Mouse (Mus musculus): ENCODE measurements around the gene Cask.

Gene Cask

DNA sequence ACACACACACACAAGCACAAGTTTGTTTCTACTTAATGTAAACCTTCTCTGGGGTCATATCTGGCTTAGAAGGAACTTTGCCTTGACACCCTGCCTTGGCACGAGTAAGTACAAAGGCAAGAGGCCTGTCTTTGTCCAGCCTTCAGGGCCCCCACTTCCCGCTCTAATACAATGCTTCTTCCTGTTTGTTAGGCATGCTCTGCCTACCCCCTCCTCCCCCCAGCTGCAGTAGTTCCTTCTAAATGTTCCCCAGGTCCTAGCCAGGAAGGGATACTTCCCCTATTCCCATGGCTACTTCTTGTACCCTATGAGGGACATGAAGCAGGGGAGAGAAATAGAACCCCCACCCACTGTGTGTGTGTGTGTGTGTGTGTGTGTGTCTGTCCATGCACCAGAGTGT, 344.8 kb downstream of the Cask start:
- DNase-seq = no peak

GRCm38 (mm10) chrX:13504389-13504788, 346.8 kb downstream of the Cask start:
- no peak for DNase-seq

GRCm38 (mm10) chrX:13502862-13503375, 348.2 kb downstream of the Cask start:
- DNase-seq = no peak

DNA sequence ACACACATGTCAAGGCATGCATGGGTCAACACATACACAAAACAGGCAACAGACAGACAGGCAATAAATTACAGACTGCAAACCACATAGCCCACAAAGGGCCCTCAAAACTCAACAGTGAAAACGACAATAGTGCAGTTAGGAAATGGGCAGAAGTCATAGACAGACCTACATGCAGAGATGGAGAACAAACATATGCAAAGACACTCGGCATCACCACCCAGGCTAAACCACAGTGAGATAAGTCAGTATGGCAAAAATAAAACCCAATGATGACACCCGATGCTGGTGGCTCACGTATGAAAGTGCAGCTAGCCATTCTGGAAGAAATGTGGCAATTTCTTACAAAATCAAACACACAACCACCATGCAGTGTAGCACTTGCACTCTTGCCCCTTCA, 350.9 kb downstream of the Cask start:
- no peak for DNase-seq

DNA sequence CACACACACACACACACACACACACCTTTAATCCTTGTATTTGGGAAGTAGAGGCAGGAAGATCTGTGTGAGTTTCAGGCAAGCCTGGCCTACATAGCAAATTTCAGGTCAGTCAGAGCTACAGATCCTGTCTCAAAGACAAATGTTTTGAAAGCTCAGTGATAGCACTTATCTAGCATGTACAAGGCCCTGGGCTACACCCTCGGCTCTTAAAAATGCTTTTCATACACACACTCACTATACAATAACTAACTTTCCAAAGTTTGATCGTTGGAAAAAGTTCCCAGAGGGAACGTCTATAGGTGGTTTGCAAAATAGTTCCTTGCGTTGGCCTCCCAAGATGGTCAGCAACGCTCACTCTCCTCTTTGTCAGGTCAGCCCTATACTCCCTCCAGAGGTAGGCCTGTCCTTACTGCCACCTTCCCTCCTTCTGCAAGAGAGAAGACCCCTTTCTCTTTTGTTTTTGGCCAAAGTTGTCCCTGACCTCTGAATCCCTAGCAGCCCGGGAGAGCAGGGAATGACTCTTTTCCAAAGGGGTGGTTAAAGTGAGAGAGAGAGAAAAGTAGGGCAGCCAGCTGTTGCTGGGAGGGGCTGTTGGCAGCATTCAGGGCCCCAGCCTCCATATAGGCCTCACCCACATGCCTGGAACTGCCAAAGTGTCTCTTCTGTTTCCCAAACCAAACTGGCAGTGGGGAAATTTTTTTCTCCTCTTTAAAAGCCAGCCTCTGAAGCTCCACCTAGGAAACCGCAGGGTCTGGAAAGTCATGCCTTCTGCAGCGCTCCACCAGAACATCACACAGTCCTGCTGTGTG, 356.1 kb downstream of the Cask start:
- no peak for DNase-seq

DNA sequence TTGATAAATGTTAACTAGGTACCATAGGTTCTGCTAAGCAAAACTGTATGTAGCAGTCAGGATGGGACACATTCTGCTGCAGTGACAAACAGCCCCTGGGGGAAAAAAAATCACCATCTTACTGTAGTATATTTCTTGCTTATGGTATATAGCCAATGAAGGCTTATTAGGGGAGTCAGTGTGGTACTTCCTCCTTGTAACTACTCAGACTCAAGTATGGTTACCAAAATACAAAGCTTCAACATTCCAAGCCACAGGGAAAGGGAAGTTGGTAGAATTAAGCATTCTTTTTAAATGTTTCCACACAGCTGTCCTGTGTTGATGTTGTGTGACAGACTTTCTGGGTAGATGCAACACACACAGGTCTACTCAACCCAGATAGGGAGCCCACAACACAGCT, 358.2 kb downstream of the Cask start:
- DNase-seq = no peak

- no peak for DNase-seq
Measured at GRCm38 (mm10) chrX:13490941-13491340, 360.2 kb downstream of the Cask start.

- DNase-seq = no peak
Measured at GRCm38 (mm10) chrX:13489761-13490160, 361.4 kb downstream of the Cask start.

- no peak for DNase-seq
Measured at GRCm38 (mm10) chrX:13489001-13489400, 362.2 kb downstream of the Cask start.

GRCm38 (mm10) chrX:13484447-13484846, 366.7 kb downstream of the Cask start:
- DNase-seq = no peak

DNA sequence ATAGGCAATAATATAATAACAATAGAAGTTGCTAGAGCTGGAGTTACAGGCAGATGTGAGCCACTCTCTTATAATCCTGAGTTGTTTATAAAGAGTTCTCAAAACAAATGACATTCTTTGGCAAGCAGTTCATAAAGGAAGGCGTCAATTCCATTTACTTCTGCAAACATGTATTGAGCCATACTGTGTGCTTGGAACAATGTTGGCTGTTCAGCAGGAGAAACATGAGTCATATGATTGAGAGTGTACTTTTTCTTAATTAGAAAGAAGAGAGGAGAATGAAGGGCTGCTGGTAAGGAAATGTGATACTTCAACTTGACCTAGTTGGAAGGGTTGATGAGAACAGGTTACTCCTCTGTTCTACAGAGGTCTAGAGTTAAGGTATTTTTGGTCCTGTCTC, 368.6 kb downstream of the Cask start:
- DNase-seq = no peak

DNA sequence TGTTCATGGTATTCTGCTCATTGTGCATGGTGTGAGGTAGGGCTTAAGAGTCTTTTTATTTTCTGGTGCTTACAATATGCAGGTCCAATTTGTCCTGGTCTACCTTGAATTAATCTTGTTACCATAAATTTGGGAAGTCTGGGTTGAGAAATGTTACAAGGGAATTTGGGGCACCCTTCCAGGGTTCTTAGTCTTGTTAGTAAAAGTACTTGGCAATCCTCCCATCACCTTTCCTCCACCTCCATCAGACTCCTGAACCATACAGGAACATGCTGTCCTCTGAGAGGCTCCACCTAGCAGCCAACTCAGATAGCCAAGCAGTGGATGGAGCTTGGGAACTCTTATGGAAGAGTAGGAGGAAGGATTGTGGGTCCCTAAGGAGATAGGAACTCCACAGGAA, 371.6 kb downstream of the Cask start:
- no peak for DNase-seq

GRCm38 (mm10) chrX:13478298-13478697, 372.9 kb downstream of the Cask start:
- no peak for DNase-seq

GRCm38 (mm10) chrX:13477596-13477995, 373.6 kb downstream of the Cask start:
- DNase-seq = no peak

- DNase-seq = no peak
Measured at GRCm38 (mm10) chrX:13475382-13475781, 375.8 kb downstream of the Cask start.

GRCm38 (mm10) chrX:13472751-13473225, 378.4 kb downstream of the Cask start:
- DNase-seq = no peak

DNA sequence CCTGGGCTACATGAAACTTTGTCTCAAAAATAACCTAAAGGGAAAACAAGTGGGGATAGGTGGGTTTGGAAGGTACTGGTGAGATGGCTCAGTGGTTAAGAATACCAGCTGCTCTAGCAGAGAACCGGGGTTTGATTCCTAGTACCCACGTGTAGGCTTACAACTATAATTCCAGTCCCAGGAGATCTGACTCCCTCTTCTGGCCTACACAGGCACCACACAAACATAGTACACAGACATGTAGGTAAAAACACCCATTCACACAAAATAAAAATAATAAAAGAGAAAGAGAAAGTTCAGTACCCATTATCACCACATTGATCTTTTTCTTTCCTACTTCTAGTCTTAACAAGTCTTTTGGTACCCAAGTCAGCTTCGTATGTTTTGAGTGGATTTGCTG, 379.2 kb downstream of the Cask start:
- DNase-seq = no peak

DNA sequence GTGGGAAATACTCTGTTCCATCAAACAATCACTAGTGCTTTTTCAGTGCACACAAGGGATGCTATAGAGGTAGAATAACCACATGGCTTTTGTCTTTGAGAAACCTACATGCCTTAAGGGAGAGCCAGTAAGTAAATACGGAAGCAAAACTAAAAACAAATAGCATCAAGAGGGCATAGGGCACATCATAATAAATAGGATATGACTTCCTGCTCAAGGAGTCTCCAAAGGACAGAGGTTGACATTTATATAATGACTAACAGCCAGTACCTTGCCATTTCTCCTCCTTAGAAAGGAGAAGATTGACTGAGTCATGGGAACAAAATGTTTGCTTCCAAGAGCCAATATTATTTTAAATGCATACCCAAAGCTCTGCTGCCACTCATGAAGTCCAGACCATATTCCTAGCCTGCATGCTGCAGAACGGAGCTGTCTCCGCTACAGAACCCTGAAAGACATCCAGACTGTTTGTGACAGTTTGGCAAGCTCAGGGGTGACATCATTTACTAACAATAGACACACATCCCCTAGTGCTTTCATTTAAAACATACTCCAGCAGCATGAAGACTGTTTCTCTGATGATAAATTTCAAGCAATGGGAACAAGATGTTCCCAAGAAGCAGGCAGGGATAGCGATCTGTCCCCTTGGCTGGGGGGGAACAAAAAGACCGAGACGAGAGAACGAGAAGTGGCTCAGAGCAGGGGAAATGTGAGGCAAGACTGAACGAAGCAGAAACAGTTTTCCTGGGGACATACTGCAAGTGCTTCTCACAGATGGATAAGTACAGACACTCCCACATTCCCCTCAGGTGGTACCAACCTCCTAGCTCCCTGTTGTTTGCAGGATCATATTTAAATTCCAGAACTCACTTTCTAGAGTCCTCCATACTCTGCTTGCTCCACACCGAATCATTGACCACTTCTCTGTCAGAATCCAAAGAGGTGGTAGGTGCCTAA, 381.7 kb downstream of the Cask start:
- DNase-seq = no peak

DNA sequence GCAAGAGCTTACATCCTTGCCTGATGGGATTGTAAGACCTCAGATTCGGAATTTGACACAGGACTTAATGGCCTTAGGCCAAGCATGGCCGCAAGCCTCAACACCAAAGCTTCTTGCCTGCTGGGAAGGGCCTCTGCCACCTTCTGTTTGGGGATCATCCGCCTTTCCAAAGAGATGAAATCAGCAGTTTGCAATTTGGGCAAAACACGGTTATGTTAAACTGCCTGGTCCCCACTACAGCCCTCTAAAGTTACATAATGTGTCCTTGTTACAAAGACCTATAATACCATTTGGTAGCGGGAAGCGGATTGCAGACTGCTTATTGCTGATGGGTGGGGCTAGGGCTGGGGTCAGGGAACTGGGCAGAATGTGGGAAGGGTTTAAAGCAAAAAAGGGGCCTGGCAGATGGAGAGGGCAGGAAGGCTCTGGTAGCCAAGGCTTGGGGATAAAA, 384.0 kb downstream of the Cask start:
- DNase-seq = no peak

Data from thymus, postnatal 25 days (tissue).